Comparison of ENCODE assay signal across 16 mouse cellular contexts in genomic region chr1:172612745-172613144, GRCm38 (mm10). TPM values are rescaled to one million over a fixed set of nuclear protein-coding genes. Genes with fewer than 3 reads are reported as not detected.
DNase-seq lines count a peak whose midpoint lies in the region; TF ChIP-seq lines count a peak whose summit lies in the region.
"Had no signal": no experiment of that assay in that cellular context is flagged by ENCODE, and none has a peak within 500 bp of the region (broad histone marks: within the 10 kb centered on the region; RNA-seq: fewer than 3 reads in every experiment).

No protein-coding gene starts in this region.

- no peak overlapping the region for H3K4me3 ChIP-seq in kidney, adult 2 months (ENCODE audit: insufficient read depth, low read depth, low read length)
- H3K4me3 ChIP-seq: embryonic facial prominence, embryonic 15.5 days; liver, embryonic 15.5 days had no signal

- H3K27ac ChIP-seq in kidney, adult 2 months (ENCODE audit: insufficient read depth, low read depth, low read length), result no peak overlapping the region
- H3K27ac ChIP-seq: embryonic facial prominence, embryonic 15.5 days; liver, embryonic 15.5 days had no signal

- no peaks in the 10 kb centered on the region for H3K4me1 ChIP-seq in kidney, adult 2 months (ENCODE audit: control insufficient read depth, insufficient read depth, low read length)
- H3K4me1 ChIP-seq: liver, embryonic 15.5 days had no signal

- no peaks in the 10 kb centered on the region for H3K36me3 ChIP-seq in kidney, adult 2 months (ENCODE audit: control insufficient read depth, insufficient read depth, low read length)
- H3K36me3 ChIP-seq: embryonic facial prominence, embryonic 15.5 days; liver, embryonic 15.5 days had no signal

- TF ChIP-seq CTCF in kidney, adult 2 months (conservative IDR thresholded peaks at IDR 0.05; ENCODE audit: insufficient read depth, insufficient read length, low read depth, low read length), result peak; percentile 36; the same call in 1 of the 2 replicates

- TF ChIP-seq POLR2A in kidney, adult 2 months (IDR thresholded peaks at IDR 0.05; ENCODE audit: low read depth, low read length), result no peak

- no peaks in the 10 kb centered on the region for H3K27me3 ChIP-seq in kidney, adult 2 months (replicated peaks; ENCODE audit: control insufficient read depth, insufficient read depth, low read length)
- H3K27me3 ChIP-seq: embryonic facial prominence, embryonic 15.5 days had no signal

- DNase-seq in embryo, embryonic 10 days (ENCODE audit: low spot score), result peak; percentile 29
- DNase-seq in embryo, embryonic 9.5 days (ENCODE audit: extremely low spot score), result no peak
- DNase-seq in kidney, adult 2 months, result no peak
- no peak for DNase-seq in kidney, adult 11 months
- DNase-seq in 3T3-L1 (ENCODE audit: low read depth, low spot score) (peak; percentile 55), adipocyte (ENCODE audit: low spot score) (peak; percentile 14)
- no peak for DNase-seq in right cerebral cortex, postnatal 36 days (ENCODE audit: low spot score in 2 of 2)
- no peak for DNase-seq in thymus, postnatal 36 days
- DNase-seq: B cell, adult 2 months; cerebellum, adult 11 months; heart, postnatal 36 days; thymus, postnatal 25 days had no signal

- 27% methylated on average over 1 of the region's 1 CpGs for WGBS in kidney, adult 2 months

RNA-seq across cellular contexts. Expression of gene Fcrl6, which starts 10.4 kb away (rescaled TPM):
- not detected in 2 replicates for polyA plus RNA-seq in kidney, adult 2 months (2012; rRNA removed)
- polyA plus RNA-seq: activated CD4-positive, CD25-positive, alpha-beta regulatory T cell, adult 4 months; kidney, embryonic 16.5 days; liver, embryonic 15.5 days had no signal

RNA-seq across cellular contexts. Expression of gene Dusp23, which starts 20.0 kb away (rescaled TPM):
- 51.4 and 52.1 TPM in 2 replicates for polyA plus RNA-seq in kidney, adult 2 months (2012; rRNA removed)

RNA-seq across cellular contexts. Expression of gene Slamf8, which starts 22.4 kb away (rescaled TPM):
- 1.7 and 3.0 TPM in 2 replicates for polyA plus RNA-seq in kidney, adult 2 months (2012; rRNA removed)
- polyA plus RNA-seq: embryonic facial prominence, embryonic 15.5 days had no signal

RNA-seq across cellular contexts. Expression of gene Vsig8, which starts 57.0 kb away (rescaled TPM):
- polyA plus RNA-seq in kidney, adult 2 months (2012; rRNA removed), result 0.38 and 0.41 TPM in 2 replicates
- polyA plus RNA-seq: activated CD4-positive, CD25-positive, alpha-beta regulatory T cell, adult 4 months; liver, embryonic 15.5 days had no signal

Comparison
In these comparisons a context has a peak if more than half of its experiments do, and no peak if none do; other contexts are left out.
1. DNase-seq: peak in embryo, embryonic 10 days (single experiment), 3T3-L1 (single experiment) and adipocyte (single experiment); none in embryo, embryonic 9.5 days (single experiment), kidney, adult 2 months (single experiment), kidney, adult 11 months (single experiment), right cerebral cortex, postnatal 36 days (0 of 2) and thymus, postnatal 36 days (0 of 2).